Mouse (Mus musculus) ES-Bruce4 (cell line): ENCODE measurements around the gene Tspan4.

ENCODE experiments used
- CTCF ChIP-seq: IDR thresholded peaks from one replicate; pipeline ENCODE4 v1.8.1; 2011; ENCODE audit warnings: low read depth, low read length
- EP300 ChIP-seq: IDR thresholded peaks from 2 replicates; pipeline ENCODE4 v1.6.1; 2011; ENCODE audit warnings: low read depth, low read length; ENCODE audit not compliant: insufficient read depth
- POLR2A ChIP-seq: IDR thresholded peaks from one replicate; pipeline ENCODE4 v1.8.1; 2011; ENCODE audit warnings: low read length; ENCODE audit not compliant: insufficient read depth

- no peak for TF ChIP-seq CTCF
- TF ChIP-seq EP300 = no peak
- TF ChIP-seq POLR2A = no peak
Measured at GRCm38 (mm10) chr7:141485186-141485585, 10.1 kb downstream of the Tspan4 start.
